Comparison of ENCODE assay signal across 22 mouse cellular contexts in genomic region chr14:54499330-54499729, GRCm38 (mm10).
"Had no signal": no experiment of that assay in that cellular context is flagged by ENCODE, and none has a peak within 500 bp of the region (broad histone marks: within the 10 kb centered on the region; RNA-seq: fewer than 3 reads in every experiment).

No protein-coding gene starts in this region.

- DNase-seq: kidney, adult 11 months; kidney, adult 8-10 months; kidney, postnatal 14 days; kidney, postnatal 4 days; liver; lung, adult 18-20 months; lung, postnatal 10 days; lung, postnatal 36 days; right cerebral cortex, adult 18-20 months; right cerebral cortex, postnatal 14 days; right cerebral cortex, postnatal 4 days had no signal

- H3K4me3 ChIP-seq: intestine, embryonic 15.5 days; limb, embryonic 10.5 days; limb, embryonic 13.5 days; liver, embryonic 12.5 days; liver, embryonic 15.5 days; lung, embryonic 15.5 days; midbrain, embryonic 12.5 days; midbrain, embryonic 15.5 days; neural tube, embryonic 12.5 days; neural tube, embryonic 15.5 days; stomach, embryonic 15.5 days had no signal

- H3K4me1 ChIP-seq: intestine, embryonic 15.5 days; limb, embryonic 10.5 days; limb, embryonic 13.5 days; liver, embryonic 15.5 days; lung, embryonic 15.5 days; midbrain, embryonic 12.5 days; midbrain, embryonic 15.5 days; neural tube, embryonic 12.5 days; neural tube, embryonic 15.5 days; stomach, embryonic 15.5 days had no signal

- H3K27ac ChIP-seq: intestine, embryonic 15.5 days; limb, embryonic 10.5 days; limb, embryonic 13.5 days; liver, embryonic 12.5 days; liver, embryonic 15.5 days; lung, embryonic 15.5 days; midbrain, embryonic 12.5 days; midbrain, embryonic 15.5 days; neural tube, embryonic 12.5 days; neural tube, embryonic 15.5 days; stomach, embryonic 15.5 days had no signal

- H3K36me3 ChIP-seq: intestine, embryonic 15.5 days; limb, embryonic 10.5 days; limb, embryonic 13.5 days; liver, embryonic 12.5 days; liver, embryonic 15.5 days; lung, embryonic 15.5 days; midbrain, embryonic 12.5 days; midbrain, embryonic 15.5 days; neural tube, embryonic 12.5 days; neural tube, embryonic 15.5 days; stomach, embryonic 15.5 days had no signal

- H3K27me3 ChIP-seq: intestine, embryonic 15.5 days; limb, embryonic 13.5 days; liver, embryonic 12.5 days; liver, embryonic 15.5 days; lung, embryonic 15.5 days; midbrain, embryonic 12.5 days; midbrain, embryonic 15.5 days; neural tube, embryonic 12.5 days; neural tube, embryonic 15.5 days; stomach, embryonic 15.5 days had no signal
